Mouse (Mus musculus) stomach, postnatal 0 days (tissue): ENCODE measurements around the gene Pus10. TPM values are rescaled to one million over a fixed set of nuclear protein-coding genes. Genes with fewer than 3 reads are reported as not detected.

ENCODE experiments used
- ATAC-seq: fragments of 200-750 bp; cut with Nextera tagmentation; 2 replicates; pipeline ENCODE4 v1.8.0; 2017; ENCODE audit not compliant: low FRiP score, low TSS enrichment
- DNase-seq: peaks from one replicate; pipeline ENCODE4 v3.0.0-alpha.2; 2016; ENCODE audit warnings: low spot score
- H3K27ac ChIP-seq: fragments of 300-500 bp; sonication (generic); replicated peaks from 2 replicates; pipeline ENCODE4 v1.5.1; 2014; ENCODE audit warnings: mild to moderate bottlenecking, control low read depth
- H3K27me3 ChIP-seq: fragments of 300-500 bp; sonication (generic); 2 replicates; pipeline ENCODE4 v1.6.1; 2014; ENCODE audit warnings: low read length; ENCODE audit not compliant: control insufficient read depth, insufficient read depth
- H3K36me3 ChIP-seq: fragments of 300-500 bp; sonication (generic); 2 replicates; pipeline ENCODE4 v1.6.1; 2014; ENCODE audit warnings: low read length, mixed read lengths; ENCODE audit not compliant: control insufficient read depth, insufficient read depth
- H3K4me1 ChIP-seq: fragments of 300-500 bp; sonication (generic); replicated peaks from 2 replicates; pipeline ENCODE4 v1.6.1; 2014; ENCODE audit warnings: antibody characterized with exemption; ENCODE audit not compliant: control insufficient read depth, insufficient read depth
- H3K4me2 ChIP-seq: fragments of 300-500 bp; sonication (generic); replicated peaks from 2 replicates; pipeline ENCODE4 v1.6.1; 2014; ENCODE audit warnings: low read depth, mild to moderate bottlenecking, control low read depth, moderate library complexity
- H3K4me3 ChIP-seq: fragments of 300-500 bp; sonication (generic); 2 replicates; pipeline ENCODE4 v1.5.1; 2014; ENCODE audit warnings: low read depth, low read length, control low read depth
- H3K9ac ChIP-seq: fragments of 300-500 bp; sonication (generic); 2 replicates; pipeline ENCODE4 v1.6.1; 2014; ENCODE audit warnings: mild to moderate bottlenecking, low read length, control low read depth, mixed read lengths
- H3K9me3 ChIP-seq: fragments of 300-500 bp; sonication (generic); 2 replicates; pipeline ENCODE4 v1.6.1; 2016; ENCODE audit warnings: low read length; ENCODE audit not compliant: control insufficient read depth
- CTCF ChIP-seq: IDR thresholded peaks from 2 replicates; pipeline ENCODE4 v1.5.1; 2016; ENCODE audit warnings: antibody characterized with exemption, low read depth, mild to moderate bottlenecking, moderate library complexity
- EP300 ChIP-seq: optimal IDR thresholded peaks from 2 replicates; pipeline ENCODE3; 2016; ENCODE audit warnings: antibody characterized with exemption
- WGBS: fragments of 180-500 bp; shearing (Covaris S2); extraction: QIAGEN DNeasy Blood & Tissue Kit; methylation state at CpG from one replicate; pipeline ENCODE4 v1.1.7; 2014; 5-methylcytosine and 5-hydroxymethylcytosine counted together
- polyA plus RNA-seq: library from polyadenylated mRNA; unstranded; fragments of >200 nt; fragmentation: Nextera tagmentation; extraction: Ambion mirVana; gene quantifications from 2 replicates; pipeline ENCODE4 v1.2.1, GENCODE M21; 2015

Gene Pus10
- polyA plus RNA-seq, 1 experiment from 2014 or later: 11.1 TPM

GRCm38 (mm10) chr11:23647431-23647830, 18.0 kb upstream of the Pus10 start:
- no peak overlapping the region for H3K9ac ChIP-seq
- no peaks in the 10 kb centered on the region for H3K27me3 ChIP-seq

GRCm38 (mm10) chr11:23647835-23648234, 17.6 kb upstream of the Pus10 start:
- ATAC-seq (no peak), DNase-seq (no peak)
- H3K4me1 ChIP-seq: no peaks in the 10 kb centered on the region
- H3K4me2 ChIP-seq: no peak overlapping the region
- 91% methylated on average over 3 of the region's 3 CpGs for WGBS
- no peak overlapping the region for H3K4me3 ChIP-seq
- no peaks in the 10 kb centered on the region for H3K9me3 ChIP-seq
- H3K36me3 ChIP-seq: 0 out of 2 replicates have a peak, but pooled peaks cover 10% of the 10 kb centered on the region
- no peak overlapping the region for H3K27ac ChIP-seq
- no peaks in the 10 kb centered on the region for H3K27me3 ChIP-seq
- no peak overlapping the region for H3K9ac ChIP-seq
- TF ChIP-seq CTCF: no peak
- TF ChIP-seq EP300: no peak

More at GRCm38 (mm10) chr11:23647431-23647830, 18.0 kb upstream of the Pus10 start:
- Histone ChIP-seq H3K4me3 (no peak overlapping the region), H3K4me1 (no peaks in the 10 kb centered on the region), H3K27ac (no peak overlapping the region), H3K4me2 (no peak overlapping the region), H3K36me3 (0 out of 2 replicates have a peak, but pooled peaks cover 10% of the 10 kb centered on the region), H3K9me3 (no peaks in the 10 kb centered on the region)
- ATAC-seq (no peak), DNase-seq (no peak)
- TF ChIP-seq CTCF (no peak), EP300 (no peak)

- H3K9me3 ChIP-seq: no peaks in the 10 kb centered on the region
- no peak overlapping the region for H3K4me3 ChIP-seq
- 0 out of 2 replicates have a peak, but pooled peaks cover 10% of the 10 kb centered on the region for H3K36me3 ChIP-seq
- H3K27me3 ChIP-seq: no peaks in the 10 kb centered on the region
- ATAC-seq (no peak), DNase-seq (no peak)
- H3K27ac ChIP-seq: no peak overlapping the region
- WGBS: 72% methylated on average over 3 of the region's 3 CpGs
- H3K9ac ChIP-seq: no peak overlapping the region
- H3K4me1 ChIP-seq: no peaks in the 10 kb centered on the region
- H3K4me2 ChIP-seq: no peak overlapping the region
- no peak for TF ChIP-seq CTCF
- TF ChIP-seq EP300: no peak
These were observed 11.8 kb upstream of the Pus10 start for GRCm38 (mm10) chr11:23653666-23654065.

GRCm38 (mm10) chr11:23657791-23658190, 7.7 kb upstream of the Pus10 start:
- DNase-seq: no peak
- WGBS: 74% methylated on average over 2 of the region's 2 CpGs
- Histone ChIP-seq H3K27ac (no peak overlapping the region), H3K4me2 (no peak overlapping the region), H3K9me3 (no peaks in the 10 kb centered on the region), H3K9ac (no peak overlapping the region), H3K4me1 (no peaks in the 10 kb centered on the region), H3K36me3 (no peaks in the 10 kb centered on the region), H3K4me3 (no peak overlapping the region), H3K27me3 (no peaks in the 10 kb centered on the region)
- no peak for ATAC-seq
- TF ChIP-seq EP300 (no peak), CTCF (no peak)

GRCm38 (mm10) chr11:23664232-23664631, 1.2 kb upstream of the Pus10 start:
- H3K9ac ChIP-seq: no peak overlapping the region
- no peak overlapping the region for H3K4me2 ChIP-seq
- TF ChIP-seq CTCF: no peak
- TF ChIP-seq EP300: no peak
- no peak overlapping the region for H3K27ac ChIP-seq
- no peak overlapping the region for H3K4me3 ChIP-seq
- no peaks in the 10 kb centered on the region for H3K4me1 ChIP-seq
- no peaks in the 10 kb centered on the region for H3K9me3 ChIP-seq
- DNase-seq: no peak
- ATAC-seq: no peak
- H3K27me3 ChIP-seq: no peaks in the 10 kb centered on the region
- no peaks in the 10 kb centered on the region for H3K36me3 ChIP-seq

GRCm38 (mm10) chr11:23665798-23666501, 476 bp downstream of the Pus10 start, which contains the start of gene Pex13:
Gene Pex13, minus strand, starts transcription at chr11:23665959.
- DNase-seq (peak; percentile 95), ATAC-seq (peak; percentile 97)
- TF ChIP-seq EP300 (no peak), CTCF (peak; percentile 26)
- H3K4me1 ChIP-seq: no peaks in the 10 kb centered on the region
- H3K9me3 ChIP-seq: no peaks in the 10 kb centered on the region
- WGBS: under 1% methylated on average over 49 of the region's 49 CpGs
- H3K27ac ChIP-seq: peak within 1 kb of the TSS; percentile 99
- peak within 1 kb of the TSS; percentile 79 for H3K4me3 ChIP-seq
- no peaks in the 10 kb centered on the region for H3K27me3 ChIP-seq
- H3K36me3 ChIP-seq: no peaks in the 10 kb centered on the region
- H3K4me2 ChIP-seq: peak within 1 kb of the TSS; percentile 70
- H3K9ac ChIP-seq: peak within 1 kb of the TSS; percentile 87
